Mouse (Mus musculus): Measurements from ENCODE around the gene Heatr9.
"Not testable (repeated sequence)": the region's sequence is repeated elsewhere in the genome, so short reads cannot be mapped to it uniquely, and the experiment has no call there.

Heatr9 gene

DNA sequence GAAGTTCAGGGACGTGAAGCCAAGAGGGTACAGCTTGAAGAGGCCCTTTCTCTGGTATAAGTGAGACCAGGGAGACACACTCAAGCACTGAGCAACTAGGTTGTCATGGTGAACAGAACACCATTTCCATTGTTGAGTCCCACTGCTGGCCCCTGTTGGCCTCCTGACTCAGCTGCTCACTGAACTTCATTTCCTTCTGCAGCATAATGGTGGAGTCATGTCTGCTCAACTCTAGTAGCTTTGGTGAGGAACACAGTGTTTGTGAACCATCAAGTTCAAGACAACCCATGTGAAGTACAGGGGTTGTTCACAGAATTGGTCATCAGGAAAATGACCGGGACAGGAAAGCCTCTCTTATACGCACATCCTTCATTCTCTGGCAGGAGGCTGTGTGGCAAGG, at the start of gene Heatr9:
Gene Heatr9 (minus strand): TSS at position 101 of the 400 bp plus-strand sequence.
- DNase-seq = no peak

DNA sequence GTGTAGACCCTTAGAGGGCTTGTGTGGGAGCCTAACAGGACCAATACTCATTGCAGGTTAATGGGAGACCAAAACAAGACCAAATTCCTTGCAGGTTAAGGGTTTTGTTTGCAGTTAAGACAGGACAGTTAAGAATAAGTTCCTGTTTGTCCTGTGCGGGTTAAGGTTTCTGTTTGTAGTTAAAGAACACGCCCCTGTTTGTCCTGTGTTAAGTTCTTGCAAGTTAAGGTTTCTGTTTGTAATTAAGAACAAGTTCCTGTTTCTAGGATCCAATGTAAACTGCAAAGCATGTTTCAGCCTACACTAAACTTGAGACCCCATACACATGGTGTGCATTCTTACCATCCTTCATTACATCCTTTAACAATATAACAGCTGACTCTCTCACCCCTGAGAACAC, 48.2 kb upstream of the Heatr9 start:
- DNase-seq = no peak

DNA sequence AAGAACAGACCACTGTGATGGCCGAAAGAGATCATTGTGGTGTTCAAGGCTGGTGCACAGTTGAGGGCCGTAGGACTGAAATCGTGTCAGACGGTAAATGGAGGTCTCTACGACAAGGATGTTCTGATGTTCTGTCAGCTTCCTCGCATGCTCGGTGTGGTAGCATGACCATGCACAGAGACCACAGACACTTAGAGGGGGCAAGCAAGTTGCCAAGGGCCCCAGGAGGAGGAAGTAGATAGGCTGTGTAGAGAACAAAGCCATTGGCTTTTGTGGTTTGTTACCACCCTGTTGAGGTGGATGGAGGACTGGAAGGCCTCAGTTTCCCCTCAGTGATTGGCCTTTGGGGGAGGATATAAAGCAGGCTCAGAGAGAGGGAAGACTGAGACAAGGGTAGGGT, 47.3 kb upstream of the Heatr9 start:
- DNase-seq = no peak

DNA sequence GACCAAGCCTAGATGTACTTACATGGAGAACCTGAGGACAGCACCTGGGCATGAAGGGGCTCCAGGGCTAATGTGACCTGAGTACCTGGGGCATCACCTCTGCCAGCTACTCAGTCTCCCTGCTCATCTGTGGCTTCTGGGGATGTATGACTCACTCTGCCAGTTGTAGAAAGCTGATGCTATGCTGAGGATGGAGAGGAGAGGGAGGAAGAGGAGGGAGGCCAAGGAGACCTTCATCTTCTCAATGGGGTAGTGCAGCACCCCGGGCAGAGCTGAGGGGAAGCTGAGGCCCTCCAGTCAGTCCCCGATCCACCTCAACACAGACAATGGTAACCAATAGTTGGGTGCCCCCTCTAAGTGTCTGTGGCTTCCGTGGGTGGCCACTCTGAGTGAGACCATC, 46.8 kb upstream of the Heatr9 start:
- DNase-seq = no peak

DNA sequence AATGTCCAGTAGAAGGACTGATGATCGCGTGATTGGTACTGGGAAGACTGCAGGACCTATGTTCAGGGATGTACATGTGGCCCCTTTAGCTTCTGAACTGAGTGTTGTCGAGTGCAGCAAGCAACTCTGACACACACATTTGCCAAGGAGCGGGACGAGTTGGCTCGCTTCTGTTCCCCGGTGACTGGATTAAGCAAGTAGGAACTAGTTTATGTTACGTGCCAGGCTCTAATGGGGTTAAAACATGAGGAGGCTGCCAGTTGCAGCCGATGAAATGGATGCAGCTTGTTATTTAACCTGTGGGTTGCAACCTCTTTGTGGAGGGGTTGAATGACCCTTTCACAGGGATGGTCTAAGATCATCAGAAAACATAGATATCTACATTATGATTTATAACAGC, 46.1 kb upstream of the Heatr9 start:
- DNase-seq = no peak

DNA sequence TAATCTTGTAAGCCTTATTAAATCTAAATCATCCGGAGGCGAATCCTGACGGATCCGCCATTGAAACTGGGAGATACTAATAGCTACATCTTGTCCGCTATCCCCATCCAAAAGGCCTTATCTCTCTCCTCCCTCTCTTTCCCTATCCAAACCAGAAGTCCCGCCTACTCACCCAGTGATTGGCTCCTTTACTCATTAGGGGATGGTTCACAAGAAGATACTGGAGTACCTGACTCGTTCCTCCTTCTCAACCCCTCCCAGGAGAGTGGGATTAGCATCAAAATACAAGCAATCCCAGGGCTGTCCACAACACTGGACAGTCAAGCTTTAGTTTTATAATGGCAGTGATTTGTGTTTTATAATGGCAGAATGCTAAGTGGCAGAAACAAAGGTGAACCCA, 45.3 kb upstream of the Heatr9 start:
- no peak for DNase-seq

DNA sequence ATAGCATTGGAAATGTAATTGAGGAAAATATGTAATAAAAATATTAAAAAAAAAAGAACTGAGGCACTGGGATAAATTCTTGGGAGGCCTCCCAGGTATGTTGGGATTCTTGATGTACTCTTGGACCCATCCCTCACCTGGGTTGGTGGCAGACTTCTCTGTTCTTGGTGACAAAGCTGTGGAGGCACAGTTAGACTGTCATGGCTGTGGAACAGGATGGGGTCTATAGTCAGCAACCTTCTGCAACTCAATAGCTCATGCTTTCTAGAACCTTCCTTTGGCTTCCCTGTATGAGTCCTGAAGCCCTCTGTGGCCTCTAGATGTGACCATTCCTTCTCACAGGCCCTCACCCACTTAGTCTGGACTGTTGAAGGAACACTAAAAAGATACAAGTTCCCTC, 44.6 kb upstream of the Heatr9 start:
- no peak for DNase-seq

DNA sequence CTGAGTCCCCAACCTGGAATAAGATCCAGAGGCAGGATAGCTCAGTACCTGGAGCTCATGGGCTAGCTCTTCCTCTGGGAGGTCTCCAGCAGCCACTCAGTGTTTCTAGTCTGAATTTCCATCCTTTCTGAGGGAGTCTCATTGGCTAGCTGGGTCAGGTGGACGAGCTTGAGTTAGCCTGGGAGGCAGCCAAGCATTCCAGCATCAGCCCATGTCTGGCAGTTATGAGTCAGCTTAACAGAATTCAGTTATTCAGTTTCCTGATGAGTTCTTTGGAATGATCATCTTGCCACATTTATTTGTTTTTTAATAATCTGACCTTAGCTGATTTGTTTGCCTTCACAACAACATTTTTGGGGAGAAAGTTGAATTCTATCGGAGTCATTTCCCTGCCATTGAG, 41.8 kb upstream of the Heatr9 start:
- DNase-seq = peak; percentile 23

DNA sequence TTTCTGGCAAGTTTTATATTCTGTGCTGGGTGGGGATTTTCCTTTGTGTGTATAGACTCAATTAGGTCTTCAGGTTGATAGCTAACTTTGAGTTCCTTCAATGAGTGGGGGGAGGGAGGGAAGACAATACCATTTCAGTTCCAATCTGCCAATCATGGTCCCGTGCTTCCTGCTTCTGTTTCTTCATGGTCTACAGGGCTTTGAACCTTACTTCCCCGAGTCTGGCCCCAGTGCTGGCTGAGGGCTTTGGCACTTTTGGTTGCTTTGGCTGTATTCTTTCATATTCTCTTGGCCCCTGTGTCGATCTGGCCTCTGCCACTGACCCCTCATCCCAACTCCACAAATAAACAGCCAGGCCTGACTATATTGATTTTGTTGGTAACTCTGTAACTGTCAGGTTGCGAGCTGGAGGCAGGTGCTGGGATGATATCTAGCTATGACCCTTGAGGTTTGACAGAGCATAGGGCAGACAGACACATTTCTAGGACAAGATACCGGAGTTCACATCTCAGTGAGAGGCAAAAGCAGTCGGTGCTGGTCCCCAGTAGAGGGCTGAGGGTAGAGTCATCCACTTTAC, 40.4 kb upstream of the Heatr9 start:
- no peak for DNase-seq

DNA sequence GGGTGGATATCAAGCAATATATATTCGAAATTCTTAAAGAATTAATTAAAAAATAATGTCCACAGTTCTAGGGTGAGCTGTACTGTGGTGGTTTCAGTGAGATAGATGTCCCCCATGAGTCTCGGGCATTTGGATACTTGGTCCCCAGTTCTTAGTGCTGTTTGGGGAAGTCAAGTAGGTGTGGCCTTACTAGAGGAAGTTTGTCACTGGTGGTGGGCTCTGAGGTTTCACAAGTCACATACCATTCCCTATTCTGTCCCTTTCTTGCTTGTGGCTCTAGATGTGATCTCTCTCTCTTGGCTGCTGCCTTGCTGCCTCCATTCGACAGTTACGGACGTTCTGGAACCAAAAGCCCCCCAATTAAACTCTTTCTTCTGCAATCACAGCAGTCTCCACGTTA, 38.4 kb upstream of the Heatr9 start:
- DNase-seq = no peak

DNA sequence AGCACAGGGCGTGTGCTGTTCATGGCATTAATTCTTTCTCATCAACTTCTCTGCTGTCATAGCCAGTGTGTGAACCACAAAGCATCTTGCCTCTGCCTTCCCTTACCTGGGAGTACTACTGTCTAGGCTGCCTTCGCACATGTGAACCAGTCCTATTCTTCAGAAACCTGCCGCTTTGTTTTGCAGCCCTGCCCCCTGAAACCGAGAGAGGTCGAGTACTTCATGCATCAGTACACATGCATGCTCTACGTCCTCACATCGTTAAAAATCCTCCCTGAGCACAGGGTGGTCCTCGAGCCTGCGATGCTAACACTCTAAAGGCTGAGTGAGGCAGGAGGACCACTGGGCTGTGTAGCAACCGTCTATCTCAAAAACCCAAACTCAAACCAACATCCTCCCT, 35.1 kb upstream of the Heatr9 start:
- DNase-seq = no peak

DNA sequence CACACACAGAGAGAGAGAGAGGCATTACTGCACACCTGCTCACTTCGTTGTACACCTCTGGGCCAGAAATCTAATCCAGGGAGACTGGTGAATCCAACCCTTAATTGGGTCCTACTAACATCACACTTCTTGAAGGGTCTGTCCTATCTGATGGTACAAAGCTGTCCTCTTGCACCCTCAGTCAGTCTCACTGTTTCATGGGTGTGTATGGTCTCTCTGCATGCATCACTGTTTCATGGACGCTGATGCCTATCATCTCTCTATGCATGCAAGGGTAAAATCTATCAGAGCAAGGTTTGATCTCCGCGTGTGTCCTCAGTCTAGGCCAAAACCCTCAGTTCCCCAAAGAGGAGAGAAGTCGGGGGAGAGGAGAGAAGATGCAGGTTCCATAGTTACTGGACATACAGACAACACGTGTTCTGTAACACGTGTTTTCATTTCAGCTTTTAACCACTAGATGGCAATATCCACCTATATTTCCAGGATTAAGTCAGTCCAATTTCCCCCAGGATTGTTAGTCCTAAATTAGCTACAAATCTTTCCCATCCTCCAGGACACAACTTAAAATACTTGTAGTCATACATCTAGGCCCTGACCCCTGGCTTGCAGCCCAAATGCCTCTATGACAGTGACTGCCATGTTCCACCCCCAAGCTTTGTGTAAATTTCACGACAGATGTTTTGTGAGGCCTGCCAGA, 34.3 kb upstream of the Heatr9 start:
- peak; percentile 25 for DNase-seq

DNA sequence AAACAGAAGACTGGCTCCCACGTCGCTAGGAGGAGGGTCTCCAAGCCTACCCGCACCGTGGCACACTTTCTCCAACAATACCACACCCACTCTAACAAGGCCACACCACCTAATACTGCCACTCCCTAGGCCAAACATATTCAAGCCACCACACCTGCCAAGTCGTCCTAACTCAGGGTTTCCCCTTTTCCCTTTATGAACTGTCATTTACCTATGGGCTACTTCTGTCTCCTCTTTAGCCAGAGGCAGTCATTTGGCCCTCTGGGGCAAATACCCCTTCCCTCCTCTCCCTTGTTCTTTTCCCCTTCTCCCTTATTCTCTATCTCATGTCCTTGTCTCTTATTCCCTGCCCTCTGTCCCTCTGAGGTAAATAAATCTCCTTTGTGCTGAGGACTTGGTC, 29.7 kb upstream of the Heatr9 start:
- DNase-seq = no peak

DNA sequence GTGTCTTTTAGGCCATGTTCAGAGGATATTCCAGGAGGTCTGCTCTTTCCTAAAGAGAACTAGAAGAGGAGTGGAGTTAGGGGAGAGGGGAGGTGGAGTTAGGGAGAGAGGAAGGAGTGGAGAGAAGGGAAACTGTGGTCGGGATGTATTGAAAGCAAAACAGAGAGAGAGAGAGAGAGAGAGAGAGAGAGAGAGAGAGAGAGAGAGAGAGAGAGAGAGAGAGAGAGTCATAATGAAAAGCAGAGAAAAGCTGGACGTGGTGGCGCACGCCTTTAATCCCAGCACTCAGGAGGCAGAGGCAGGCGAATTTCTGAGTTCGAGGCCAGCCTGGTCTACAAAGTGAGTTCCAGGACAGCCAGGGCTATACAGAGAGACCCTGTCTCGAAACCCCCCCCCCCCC, 29.1 kb upstream of the Heatr9 start:
- DNase-seq = not testable (repeated sequence)

DNA sequence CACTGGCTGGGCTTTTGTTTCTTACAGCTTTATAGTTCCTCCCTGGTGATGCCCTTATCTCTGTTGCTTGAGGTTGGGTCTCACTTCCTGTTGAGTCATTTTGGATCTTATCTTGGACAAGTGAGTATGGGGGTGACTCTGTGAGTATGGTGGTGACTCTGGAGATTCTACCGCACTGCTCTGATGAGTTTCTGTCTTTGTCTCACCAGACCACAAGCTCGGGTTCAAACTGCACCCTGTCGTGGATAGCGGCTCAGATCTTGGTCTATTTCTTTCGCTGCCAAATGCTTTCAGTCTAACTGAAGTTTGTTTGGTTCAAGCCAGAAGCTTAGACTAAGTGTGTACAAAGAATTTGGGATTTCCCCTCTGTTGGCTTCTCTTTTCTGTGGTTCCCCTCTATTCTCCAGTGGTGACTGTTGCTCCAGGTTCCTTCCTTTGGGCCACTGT, 28.2 kb upstream of the Heatr9 start:
- no peak for DNase-seq

DNA sequence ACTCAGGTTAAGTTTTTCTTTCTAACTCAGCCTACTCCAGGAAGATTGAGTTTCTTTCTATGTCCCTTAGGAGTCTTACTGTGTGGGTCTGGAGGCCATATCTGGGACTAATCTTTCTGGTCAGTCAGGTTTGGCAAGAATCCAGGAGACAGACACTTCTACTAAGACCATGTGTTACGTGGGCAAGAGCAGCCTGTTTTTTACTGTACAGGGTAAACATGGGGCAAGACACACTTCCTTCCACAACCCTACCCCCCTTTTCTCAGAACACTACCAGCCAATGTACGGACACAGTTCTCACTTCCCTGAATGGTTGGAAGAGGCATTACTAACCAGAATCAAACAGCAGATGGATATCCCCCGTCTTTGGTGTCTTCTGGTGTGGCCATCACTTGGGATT, 22.2 kb upstream of the Heatr9 start:
- no peak for DNase-seq

DNA sequence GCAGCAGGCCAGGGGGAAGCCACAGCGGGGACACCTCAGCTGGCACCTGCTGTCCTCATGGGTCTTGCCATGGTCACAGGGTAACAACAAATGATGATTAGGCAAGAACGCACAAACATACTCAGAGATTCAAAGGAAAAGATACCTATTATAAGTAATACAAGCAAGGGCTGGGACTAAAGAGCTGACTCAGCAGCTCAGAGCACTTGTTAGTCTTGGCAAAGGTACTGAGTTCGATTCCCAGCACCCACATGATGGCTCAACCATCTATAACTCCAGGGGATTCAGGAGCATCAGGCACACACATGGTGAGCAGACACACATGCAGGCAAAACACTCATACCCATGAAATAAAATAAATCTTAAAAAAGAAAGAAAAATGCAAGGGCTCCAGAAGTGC, 19.4 kb upstream of the Heatr9 start:
- DNase-seq = no peak

DNA sequence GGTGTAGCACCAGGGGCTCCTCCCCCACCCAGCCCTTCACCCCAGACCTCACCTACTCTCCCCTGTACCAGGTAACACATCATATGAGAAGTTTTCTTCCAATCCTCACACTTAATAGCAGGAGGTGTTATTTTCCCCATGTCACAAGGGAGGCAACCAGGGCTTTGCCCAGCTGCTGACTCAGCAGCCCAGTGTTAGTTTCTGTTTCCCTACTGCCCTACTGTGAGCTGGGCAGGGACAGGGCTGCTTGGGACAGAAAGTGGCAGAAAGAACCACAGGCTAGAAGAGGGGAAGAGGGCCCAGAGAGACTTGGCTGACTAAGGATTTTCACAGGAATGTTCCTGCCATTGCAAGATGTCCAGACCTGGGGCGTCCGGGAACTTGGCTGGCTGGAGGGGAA, 19.0 kb upstream of the Heatr9 start:
- no peak for DNase-seq

DNA sequence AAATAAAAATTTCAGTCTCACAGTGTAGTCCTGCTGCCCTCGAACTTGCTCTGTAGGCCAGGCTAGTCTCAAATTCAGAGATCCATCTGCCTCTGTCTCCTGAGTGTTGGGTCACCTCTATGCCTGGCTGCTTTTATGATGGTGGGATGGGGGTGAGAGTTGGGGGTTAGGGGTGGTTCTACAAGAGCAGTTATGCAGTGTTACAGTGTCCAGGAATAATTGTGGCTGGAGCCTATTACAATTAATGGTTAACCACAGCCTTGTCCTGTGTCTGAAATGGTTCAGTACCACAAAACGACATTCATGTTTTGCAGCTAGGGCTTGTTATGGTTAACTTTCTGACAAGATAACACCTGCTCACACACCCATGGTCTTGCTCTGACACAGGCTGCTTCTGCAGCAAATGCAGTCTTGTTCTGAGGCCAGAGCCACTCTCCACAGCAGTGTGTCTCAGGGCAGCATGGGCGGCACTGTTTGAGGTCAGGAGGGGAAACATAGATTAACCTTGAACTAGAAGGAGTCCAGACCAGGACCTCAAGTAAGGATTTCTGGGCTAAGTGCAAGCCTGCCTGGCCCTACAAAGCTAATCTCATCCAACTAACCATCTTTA, 16.8 kb upstream of the Heatr9 start:
- no peak for DNase-seq

DNA sequence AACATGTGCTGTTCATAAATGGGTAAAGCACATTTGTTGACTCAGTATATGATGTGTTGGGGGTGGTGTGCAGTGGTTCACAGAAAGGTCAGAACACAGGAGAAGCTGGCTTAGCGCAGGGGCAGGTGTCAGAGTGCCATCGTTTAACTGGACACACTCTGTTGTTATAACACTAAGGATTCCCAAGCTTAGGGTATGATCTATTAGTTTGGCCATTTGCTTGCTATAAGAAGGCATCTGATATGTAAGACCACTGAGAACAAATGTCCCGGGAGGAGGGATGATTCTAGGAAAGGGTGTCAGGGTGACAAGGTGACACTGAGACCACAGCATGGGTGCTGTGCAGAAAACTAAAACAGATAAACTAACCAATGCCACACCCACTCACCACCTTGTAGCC, 14.9 kb upstream of the Heatr9 start:
- DNase-seq = no peak

DNA sequence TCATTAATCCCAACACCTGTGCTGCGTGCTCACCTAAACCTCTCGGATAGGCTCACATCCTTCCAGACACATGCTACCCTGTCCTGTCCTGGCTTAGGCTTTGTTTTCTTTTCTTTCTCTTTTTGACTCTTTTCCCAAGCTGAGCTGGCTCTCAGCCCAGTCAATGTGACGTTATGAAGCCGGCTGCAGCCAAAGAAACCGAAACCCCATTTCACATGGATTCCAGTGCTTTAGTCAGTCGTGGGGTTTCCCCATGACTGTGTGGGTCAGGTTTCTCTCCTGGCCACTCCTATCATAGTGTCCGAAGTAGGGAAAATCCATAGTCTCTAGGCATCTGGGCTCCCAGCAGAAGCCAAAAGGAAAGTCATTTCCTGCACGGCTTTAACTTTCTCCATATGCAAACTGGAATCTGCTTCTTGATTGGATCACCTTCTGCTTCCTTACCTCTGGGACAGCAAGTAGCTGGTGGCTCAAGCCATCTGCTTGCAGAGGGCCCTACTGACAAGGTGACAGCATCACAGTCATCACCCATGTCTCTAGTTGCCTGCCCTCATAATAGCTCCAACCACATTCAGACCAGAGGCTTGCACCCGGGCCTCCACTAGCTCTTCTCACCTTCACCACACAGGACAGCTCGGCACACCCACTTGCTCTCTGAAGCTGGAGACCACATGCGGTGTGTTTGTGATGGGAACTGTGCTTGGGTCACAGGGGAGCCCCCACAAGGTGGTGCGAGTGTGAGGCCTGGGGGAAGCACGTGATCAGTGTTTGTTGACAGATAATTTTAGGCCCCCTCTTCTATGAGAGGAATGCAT, 12.8 kb upstream of the Heatr9 start:
- DNase-seq = peak; percentile 73

DNA sequence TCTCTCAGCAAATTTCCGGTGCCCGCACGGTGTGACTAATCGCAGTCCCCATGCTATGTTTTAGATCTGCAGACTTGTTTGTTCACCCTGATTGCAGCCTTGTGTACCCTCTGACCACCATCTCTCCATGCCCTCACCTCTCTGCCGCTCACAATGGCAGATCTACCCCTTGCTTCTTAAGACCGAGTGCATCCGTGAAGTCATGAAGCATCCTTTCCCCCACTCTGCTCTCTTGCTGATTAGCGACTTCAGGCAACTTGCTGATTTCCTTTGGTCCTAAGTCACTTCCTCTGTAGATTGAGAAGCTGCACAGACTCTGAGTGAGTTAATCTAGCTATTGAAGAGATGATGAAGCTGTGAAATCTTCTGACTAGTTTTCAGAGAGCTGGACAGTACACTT, 12.2 kb upstream of the Heatr9 start:
- no peak for DNase-seq

DNA sequence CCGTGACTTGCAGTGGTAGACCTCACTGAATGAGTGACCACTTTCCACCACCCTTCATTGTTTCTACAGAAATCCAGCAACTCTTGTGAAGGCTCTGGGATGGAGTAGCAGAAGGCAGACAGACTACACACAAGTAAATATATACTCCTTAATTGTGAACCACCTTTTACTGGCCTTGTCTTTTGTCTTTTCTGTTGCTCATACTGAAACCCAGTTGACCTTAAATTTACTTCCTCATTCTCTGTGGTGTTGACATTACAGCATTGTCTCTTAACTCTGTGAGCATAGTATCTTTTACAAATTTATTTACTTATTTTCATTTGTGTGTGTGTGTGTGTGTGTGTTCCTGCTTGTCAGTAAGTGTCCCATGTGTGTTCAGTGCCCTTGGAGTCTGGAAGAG, 11.2 kb upstream of the Heatr9 start:
- no peak for DNase-seq

DNA sequence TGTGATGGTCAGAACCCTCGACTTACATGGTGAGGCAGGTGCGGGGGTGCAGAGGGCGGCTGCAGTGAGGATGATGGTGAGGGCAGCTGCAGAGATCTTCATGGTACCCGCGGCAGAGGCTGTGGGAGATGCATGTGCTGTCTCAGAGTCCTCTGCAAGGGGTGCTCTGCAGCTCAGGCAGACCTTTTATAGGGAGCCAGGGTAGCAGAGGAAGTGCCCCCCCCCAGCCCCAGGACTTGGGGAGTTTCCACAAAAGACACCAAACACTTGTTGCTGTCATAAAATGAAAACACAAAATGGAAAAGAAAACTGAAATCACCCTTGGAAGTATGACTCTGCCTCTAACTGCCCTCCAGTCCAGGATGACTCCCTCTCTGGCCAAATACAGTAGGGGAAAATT, 8.4 kb upstream of the Heatr9 start, which contains the start of gene Ccl5:
Gene Ccl5 (minus strand): TSS at position 159 of the 400 bp plus-strand sequence.
- DNase-seq = no peak
